ENCODE assay signal across 9 mouse cellular contexts in the genomic region with DNA sequence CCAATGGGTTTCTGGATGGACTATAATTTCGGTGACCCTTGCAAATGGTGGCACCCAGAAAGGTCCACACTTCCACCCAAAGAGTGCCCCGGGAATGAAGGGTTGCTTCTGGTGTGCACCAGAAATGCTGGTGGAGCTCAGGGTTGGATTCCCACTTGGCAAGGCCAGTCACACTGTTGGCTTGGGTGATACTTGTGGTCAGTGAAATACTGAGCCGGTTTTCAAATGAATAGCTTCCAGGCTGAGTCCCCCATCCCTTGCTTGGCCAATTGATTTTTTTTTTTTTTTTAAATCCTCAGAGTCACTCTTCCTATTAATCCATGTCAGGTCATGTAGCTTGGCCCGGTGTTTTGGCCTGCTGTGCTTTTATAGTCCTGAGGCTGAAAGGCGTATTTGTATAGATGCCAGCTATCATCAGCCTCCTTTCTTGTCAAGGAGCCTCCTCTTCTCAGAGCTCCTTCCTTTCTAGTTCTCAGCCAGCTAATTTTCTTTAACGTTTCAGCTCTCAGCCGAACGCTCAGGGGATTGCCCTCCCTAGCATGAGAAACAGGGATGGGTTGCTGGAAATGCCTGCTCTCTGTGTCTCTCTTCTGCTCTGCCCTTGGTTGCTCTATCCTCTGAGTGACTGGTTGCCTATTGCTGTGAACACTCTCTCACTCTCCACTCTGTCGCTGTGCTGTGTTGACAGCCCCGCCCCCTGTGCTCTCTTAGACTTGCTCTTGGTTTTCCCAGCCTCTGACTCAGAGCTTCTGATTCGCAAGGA. TPM values are rescaled to one million over a fixed set of nuclear protein-coding genes. Genes with fewer than 3 reads are reported as not detected.
DNase-seq lines count a peak whose midpoint lies in the region; ATAC-seq and TF ChIP-seq lines count a peak whose summit lies in the region.
"Had no signal": no experiment of that assay in that cellular context is flagged by ENCODE, and none has a peak within 500 bp of the region (broad histone marks: within the 10 kb centered on the region; RNA-seq: fewer than 3 reads in every experiment).

No protein-coding gene starts in this region.

- 39% methylated on average over 11 of the region's 11 CpGs for WGBS in lung, embryonic 14.5 days
- WGBS in hindbrain, embryonic 14.5 days = 33% methylated on average over 11 of the region's 11 CpGs

- 0 out of 2 replicates have a peak, but pooled peaks cover 3% of the 10 kb centered on the region for H3K4me1 ChIP-seq in lung, embryonic 14.5 days (ENCODE audit: insufficient read depth)
- peaks cover 7% of the 10 kb centered on the region; the same call in 1 of the 2 replicates for H3K4me1 ChIP-seq in hindbrain, embryonic 14.5 days (replicated peaks; ENCODE audit: control insufficient read depth, insufficient read depth, low read length)

- TF ChIP-seq CTCF in lung, embryonic 14.5 days (IDR thresholded peaks at IDR 0.05; ENCODE audit: low read depth) = no peak

- H3K4me2 ChIP-seq in lung, embryonic 14.5 days = no peak overlapping the region
- no peak overlapping the region for H3K4me2 ChIP-seq in hindbrain, embryonic 14.5 days (replicated peaks)
- H3K4me2 ChIP-seq: limb, embryonic 13.5 days had no signal

- no peak overlapping the region for H3K4me3 ChIP-seq in lung, embryonic 14.5 days (ENCODE audit: low read depth, low read length)
- no peak overlapping the region for H3K4me3 ChIP-seq in hindbrain, embryonic 14.5 days (replicated peaks; ENCODE audit: low read length)
- H3K4me3 ChIP-seq: limb, embryonic 13.5 days had no signal

- ATAC-seq in lung, embryonic 14.5 days (ENCODE audit: insufficient read depth) = no peak
- peak; percentile 74; the same call in 1 of the 2 replicates for ATAC-seq in hindbrain, embryonic 14.5 days (ENCODE audit: low FRiP score)
- ATAC-seq in activated CD4-positive, CD25-positive, alpha-beta regulatory T cell, adult 4 months = no peak

- peak; percentile 10 for DNase-seq in cerebellum, adult 9-10 months
- DNase-seq in cerebellum, adult 11 months = no peak
- DNase-seq in lung, embryonic 14.5 days = peak; percentile 42
- no peak for DNase-seq in lung, postnatal 25 days (ENCODE audit: low spot score)
- peak; percentile 42 for DNase-seq in hindbrain, embryonic 14.5 days (ENCODE audit: low spot score)
- DNase-seq in retina, embryonic 14.5 days (ENCODE audit: low spot score) = peak; percentile 51
- DNase-seq in urinary bladder, postnatal 10 days (ENCODE audit: low spot score) = no peak

- no peak overlapping the region for H3K27ac ChIP-seq in lung, embryonic 14.5 days (ENCODE audit: low read depth)
- peak overlapping the region; percentile 58 for H3K27ac ChIP-seq in hindbrain, embryonic 14.5 days
- H3K27ac ChIP-seq: limb, embryonic 13.5 days had no signal

- H3K9me3 ChIP-seq in lung, embryonic 14.5 days (ENCODE audit: low read depth, low read length) = no peaks in the 10 kb centered on the region
- no peaks in the 10 kb centered on the region for H3K9me3 ChIP-seq in hindbrain, embryonic 14.5 days (ENCODE audit: control insufficient read depth, low read length)
- H3K9me3 ChIP-seq: limb, embryonic 13.5 days had no signal

- H3K36me3 ChIP-seq in lung, embryonic 14.5 days (ENCODE audit: insufficient read depth) = no peaks in the 10 kb centered on the region
- no peaks in the 10 kb centered on the region for H3K36me3 ChIP-seq in hindbrain, embryonic 14.5 days (replicated peaks; ENCODE audit: control insufficient read depth, insufficient read depth)
- H3K36me3 ChIP-seq: limb, embryonic 13.5 days had no signal

- no peaks in the 10 kb centered on the region for H3K27me3 ChIP-seq in lung, embryonic 14.5 days (ENCODE audit: insufficient read depth, low read length)
- no peaks in the 10 kb centered on the region for H3K27me3 ChIP-seq in hindbrain, embryonic 14.5 days (ENCODE audit: control insufficient read depth, insufficient read depth, low read length)
- H3K27me3 ChIP-seq: limb, embryonic 13.5 days had no signal

- no peak overlapping the region for H3K9ac ChIP-seq in lung, embryonic 14.5 days
- H3K9ac ChIP-seq in hindbrain, embryonic 14.5 days = no peak overlapping the region
- H3K9ac ChIP-seq: limb, embryonic 13.5 days had no signal

RNA-seq across cellular contexts. Expression of gene Trmt10b, which starts 42.9 kb away (rescaled TPM):
- polyA plus RNA-seq in lung, embryonic 14.5 days (2014; fragmentation: Nextera tagmentation; extraction: Ambion mirVana) = 17.2 and 18.3 TPM in 2 replicates
- polyA plus RNA-seq in hindbrain, embryonic 14.5 days (2014; fragmentation: Nextera tagmentation; extraction: Ambion mirVana) = 21.4 and 25.0 TPM in 2 replicates
- polyA plus RNA-seq in activated CD4-positive, CD25-positive, alpha-beta regulatory T cell, adult 4 months (2017; shearing (Covaris generic)) = 10 to 100 TPM; 13.9 to 14.9 TPM

Comparison
In these comparisons a context has a peak if more than half of its experiments do, and no peak if none do; other contexts are left out.
1. DNase-seq: peak in cerebellum, adult 9-10 months (single experiment), lung, embryonic 14.5 days (single experiment), hindbrain, embryonic 14.5 days (single experiment) and retina, embryonic 14.5 days (single experiment); none in cerebellum, adult 11 months (single experiment), lung, postnatal 25 days (single experiment) and urinary bladder, postnatal 10 days (single experiment).